Mouse (Mus musculus): ENCODE results near the gene Cpeb3.

DNA sequence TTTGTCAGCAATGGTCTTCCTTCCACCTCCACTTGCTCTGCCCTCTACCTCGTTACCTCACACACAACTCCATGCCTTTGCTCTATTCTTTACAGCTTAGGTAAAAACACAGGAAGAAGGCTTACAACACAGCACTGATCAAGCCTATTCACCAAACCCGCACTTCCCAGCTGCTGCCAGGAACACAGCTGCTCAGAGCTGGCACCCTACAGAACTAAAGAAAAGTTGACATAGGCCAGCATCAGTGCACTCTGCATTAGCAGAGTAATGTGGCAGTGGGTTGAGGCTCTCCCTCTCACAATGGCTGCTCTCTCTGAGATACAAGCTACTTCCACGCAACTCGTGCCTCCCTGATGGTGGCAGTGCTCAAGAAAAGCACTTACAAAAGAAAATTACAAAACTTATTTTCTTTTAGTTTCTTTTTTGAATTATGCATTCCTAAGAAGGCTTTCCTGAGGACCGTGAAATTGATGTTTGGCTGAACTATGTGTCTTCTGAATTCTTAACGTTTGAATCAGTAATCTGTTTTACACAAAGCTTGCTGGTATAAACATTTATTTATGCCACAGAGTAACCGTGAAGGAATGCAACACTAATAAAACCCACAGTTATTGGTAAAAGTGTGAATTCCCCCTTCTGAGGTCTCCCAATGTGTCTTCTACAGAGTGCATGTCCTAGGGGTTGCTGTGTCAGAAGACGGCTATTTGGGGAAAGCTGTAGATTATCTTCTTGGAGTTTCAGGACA lies 151.1 kb downstream of the Cpeb3 start:
- TF ChIP-seq CTCF (IDR thresholded peaks at IDR 0.05; ENCODE audit: control insufficient read depth, insufficient read depth, low read length) = no peak
- TF ChIP-seq POLR2A (IDR thresholded peaks at IDR 0.05; ENCODE audit: borderline replicate concordance, control insufficient read depth, low read depth, low read length) = no peak

Data from bone marrow, adult 2 months (tissue).